Mouse (Mus musculus) heart, embryonic 14.5 days (tissue): Measurements from ENCODE around the gene Rsbn1. TPM values are rescaled to one million over a fixed set of nuclear protein-coding genes. Genes with fewer than 3 reads are reported as not detected.

ENCODE experiments used
- ATAC-seq: fragments of 200-750 bp; cut with Nextera tagmentation; 2 replicates; pipeline ENCODE4 v1.8.0; 2017; ENCODE audit warnings: low read depth, moderate TSS enrichment; ENCODE audit not compliant: insufficient number of reproducible peaks, insufficient read depth, low FRiP score
- H3K27ac ChIP-seq, 2 experiments: fragments of 200-500 bp in 1 of 2; fragments of 300-500 bp in 1 of 2; sonication (generic) in 1 of 2; replicated peaks in 1 of 2; 2 replicates each; pipeline ENCODE4 v1.5.1; 2012 to 2014; ENCODE audit warnings: low read depth in 2 of 2, low read length in 2 of 2, control low read depth in 1 of 2, mild to moderate bottlenecking in 1 of 2, mixed read lengths in 1 of 2; ENCODE audit not compliant: control insufficient read depth in 1 of 2, insufficient read depth in 1 of 2
- H3K27me3 ChIP-seq: fragments of 300-500 bp; sonication (generic); 2 replicates; pipeline ENCODE4 v1.6.1; 2014; ENCODE audit warnings: mild to moderate bottlenecking, low read length, control low read depth; ENCODE audit not compliant: control insufficient read depth, insufficient read depth
- H3K36me3 ChIP-seq: fragments of 300-500 bp; sonication (generic); 2 replicates; pipeline ENCODE4 v1.6.1; 2014; ENCODE audit warnings: mild to moderate bottlenecking, control low read depth, low read length, mixed read lengths; ENCODE audit not compliant: control insufficient read depth, insufficient read depth
- H3K4me1 ChIP-seq, 2 experiments: fragments of 200-500 bp in 1 of 2; fragments of 300-500 bp in 1 of 2; sonication (generic) in 1 of 2; 2 replicates each; pipeline ENCODE4 v1.6.1; 2012 to 2014; ENCODE audit warnings: low read length in 2 of 2, control low read depth in 1 of 2, mixed read lengths in 1 of 2; ENCODE audit not compliant: control insufficient read depth in 2 of 2, insufficient read depth in 2 of 2
- H3K4me2 ChIP-seq: fragments of 300-500 bp; sonication (generic); 2 replicates; pipeline ENCODE4 v1.6.1; 2014; ENCODE audit warnings: mild to moderate bottlenecking, low read length
- H3K4me3 ChIP-seq, 2 experiments: fragments of 200-500 bp in 1 of 2; fragments of 300-500 bp in 1 of 2; sonication (generic) in 1 of 2; 2 replicates each; pipeline ENCODE4 v1.5.1; 2012 to 2014; ENCODE audit warnings: low read length in 2 of 2, mild to moderate bottlenecking in 2 of 2, control low read depth in 1 of 2, low read depth in 1 of 2, moderate library complexity in 1 of 2; ENCODE audit not compliant: control insufficient read depth in 1 of 2, insufficient read depth in 1 of 2
- H3K9ac ChIP-seq: fragments of 300-500 bp; sonication (generic); 2 replicates; pipeline ENCODE4 v1.6.1; 2014; ENCODE audit warnings: mild to moderate bottlenecking, low read length
- H3K9me3 ChIP-seq: fragments of 300-500 bp; sonication (generic); 2 replicates; pipeline ENCODE4 v1.6.1; 2016; ENCODE audit warnings: low read length, control low read depth; ENCODE audit not compliant: control insufficient read depth
- WGBS: fragments of 180-500 bp; shearing (Covaris S2); extraction: QIAGEN DNeasy Blood & Tissue Kit; methylation state at CpG from one replicate; pipeline ENCODE4 v1.1.7; 2014; 5-methylcytosine and 5-hydroxymethylcytosine counted together
- polyA plus RNA-seq: library from polyadenylated mRNA; unstranded; fragments of >200 nt; fragmentation: Nextera tagmentation; extraction: Ambion mirVana; gene quantifications from 2 replicates; pipeline ENCODE4 v1.2.1, GENCODE M21; 2014

Rsbn1 gene
- polyA plus RNA-seq, 1 experiment from 2014 or later: 7.0 TPM

DNA sequence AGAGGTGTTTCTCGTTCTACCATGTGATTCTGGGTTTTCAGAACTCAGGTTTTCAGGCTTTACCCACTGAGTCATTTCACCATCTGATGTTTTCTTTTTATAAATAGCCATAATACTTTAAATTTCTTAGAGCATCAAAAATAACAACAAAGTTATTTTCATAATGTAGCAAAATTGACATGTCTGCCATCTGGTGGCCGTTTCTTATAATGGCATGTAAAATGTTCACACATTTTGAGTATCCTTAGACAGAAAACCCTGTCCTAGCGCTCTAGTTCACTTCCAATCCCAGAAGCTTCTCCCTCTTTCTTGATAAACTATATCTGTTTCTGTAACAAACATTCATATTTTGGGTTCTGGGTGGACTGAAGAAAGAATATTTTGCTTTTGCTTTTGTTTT, 26.3 kb upstream of the Rsbn1 start:
- no peak overlapping the region for H3K4me3 ChIP-seq
- no peak for ATAC-seq
- 25% methylated on average over 3 of the region's 3 CpGs for WGBS

DNA sequence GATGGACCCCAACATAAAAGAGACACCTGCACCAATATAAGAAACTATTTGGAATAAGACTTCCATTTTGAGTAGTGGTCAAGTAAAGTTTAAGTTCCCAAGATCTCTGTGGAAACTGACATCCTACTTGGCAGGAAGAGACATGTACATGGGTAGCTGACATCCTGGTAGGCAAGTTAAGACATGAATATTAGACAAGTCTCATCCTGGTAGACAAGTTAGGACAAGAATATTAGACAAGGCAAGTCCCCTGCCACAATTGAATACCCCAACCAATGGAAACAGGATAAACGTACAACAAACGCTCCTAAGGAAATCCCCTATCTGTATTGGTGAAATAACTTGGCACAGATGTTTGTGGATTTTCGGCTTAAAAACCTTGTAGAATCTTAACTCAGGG, 20.5 kb upstream of the Rsbn1 start:
- Histone ChIP-seq H3K36me3 (no peaks in the 10 kb centered on the region), H3K9ac (no peak overlapping the region), H3K4me2 (no peak overlapping the region), H3K9me3 (no peaks in the 10 kb centered on the region), H3K27me3 (no peaks in the 10 kb centered on the region), H3K4me3 (no peak overlapping the region), H3K4me1 (no peaks in the 10 kb centered on the region), H3K27ac (no peak overlapping the region)
- ATAC-seq: no peak
- 76% methylated on average over 3 of the region's 3 CpGs for WGBS

More for the DNA sequence above, 26.3 kb upstream of the Rsbn1 start:
- Histone ChIP-seq H3K36me3 (no peaks in the 10 kb centered on the region), H3K27ac (no peak overlapping the region), H3K4me1 (no peaks in the 10 kb centered on the region), H3K27me3 (no peaks in the 10 kb centered on the region), H3K9me3 (no peaks in the 10 kb centered on the region), H3K4me2 (no peak overlapping the region), H3K9ac (no peak overlapping the region)

DNA sequence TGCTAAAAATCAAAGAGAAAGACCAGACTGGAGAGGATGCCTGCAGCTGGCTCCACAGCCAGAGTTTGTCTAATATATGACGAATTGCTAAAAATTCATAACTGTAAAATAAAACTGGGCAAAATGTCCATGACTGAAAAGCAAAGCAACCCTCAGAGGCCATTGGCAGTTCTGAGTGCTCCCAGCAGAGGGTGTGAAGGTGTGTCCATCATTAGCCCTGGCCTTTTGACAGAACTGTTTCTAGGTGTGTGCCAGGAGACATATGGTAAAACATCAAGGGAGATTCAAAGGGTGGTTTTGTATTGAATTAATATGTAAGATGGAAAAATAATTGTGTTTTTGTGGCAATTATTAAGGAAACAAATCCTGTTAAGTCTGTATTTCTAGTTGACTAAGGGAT, 9.2 kb upstream of the Rsbn1 start:
- H3K9me3 ChIP-seq: no peaks in the 10 kb centered on the region
- no peaks in the 10 kb centered on the region for H3K4me1 ChIP-seq
- no peak overlapping the region for H3K4me2 ChIP-seq
- no peak overlapping the region for H3K4me3 ChIP-seq
- H3K9ac ChIP-seq: no peak overlapping the region
- no peaks in the 10 kb centered on the region for H3K27me3 ChIP-seq
- H3K27ac ChIP-seq: no peak overlapping the region
- 76% methylated on average over 1 of the region's 1 CpGs for WGBS
- H3K36me3 ChIP-seq: no peaks in the 10 kb centered on the region
- no peak for ATAC-seq

DNA sequence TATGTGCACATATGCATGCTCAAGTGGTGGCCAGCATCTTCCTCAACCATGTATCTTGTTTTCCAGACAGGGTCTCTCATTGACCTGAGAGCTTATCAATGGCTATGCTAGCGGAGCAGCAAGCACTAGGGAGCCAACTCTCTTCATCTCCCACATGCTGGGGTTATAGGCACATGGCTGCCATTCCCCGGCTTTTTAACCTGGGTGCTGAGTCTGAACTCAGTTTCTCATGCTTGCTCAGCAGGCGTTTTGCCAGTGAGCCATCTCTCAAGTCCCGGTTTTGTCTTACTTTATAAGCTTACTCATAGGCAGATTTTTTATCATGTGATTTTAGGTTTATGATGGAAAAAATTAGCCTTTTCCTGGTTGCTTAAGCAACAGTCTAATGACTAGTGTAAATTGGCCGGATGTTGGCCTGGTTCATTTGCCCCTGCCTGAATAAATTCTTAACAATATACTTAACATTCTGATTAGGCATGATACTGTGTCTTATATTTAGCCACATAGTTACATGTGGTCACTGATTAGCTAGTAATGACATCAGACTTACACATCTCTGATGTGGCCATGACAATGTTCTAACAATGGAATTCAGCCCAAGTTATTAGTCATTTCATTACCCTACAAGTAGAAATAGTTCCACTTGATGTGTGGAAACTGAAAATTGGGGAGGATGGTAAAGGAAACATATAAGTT, 6.4 kb upstream of the Rsbn1 start:
- WGBS: 70% methylated on average over 5 of the region's 5 CpGs
- no peaks in the 10 kb centered on the region for H3K36me3 ChIP-seq
- H3K9ac ChIP-seq: no peak overlapping the region
- no peak for ATAC-seq
- H3K4me1 ChIP-seq: no peaks in the 10 kb centered on the region
- no peak overlapping the region for H3K27ac ChIP-seq
- H3K4me2 ChIP-seq: no peak overlapping the region
- H3K9me3 ChIP-seq: no peaks in the 10 kb centered on the region
- no peaks in the 10 kb centered on the region for H3K27me3 ChIP-seq
- no peak overlapping the region for H3K4me3 ChIP-seq

DNA sequence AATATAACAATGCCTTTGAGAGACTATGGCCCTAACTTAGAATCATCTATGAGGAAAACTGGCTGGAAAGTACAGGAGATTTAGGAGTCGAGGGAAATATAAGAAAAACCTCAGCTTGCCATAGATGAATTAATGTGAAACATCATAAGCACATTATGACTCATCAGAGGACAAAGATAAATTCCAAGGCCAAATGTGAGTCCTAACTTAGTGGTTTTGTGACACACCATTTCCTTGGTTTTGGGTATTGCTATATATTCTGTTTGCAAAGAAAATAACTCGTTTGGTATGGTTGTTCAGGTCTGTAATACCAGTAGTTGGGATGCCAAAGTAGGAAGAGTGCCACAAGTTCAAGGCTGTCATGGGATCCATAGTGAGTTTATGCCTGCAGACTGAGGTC, 5.1 kb upstream of the Rsbn1 start:
- WGBS: 51% methylated on average over 2 of the region's 2 CpGs
- Histone ChIP-seq H3K27ac (no peak overlapping the region), H3K4me1 (no peaks in the 10 kb centered on the region), H3K4me3 (no peak overlapping the region), H3K4me2 (no peak overlapping the region), H3K9me3 (no peaks in the 10 kb centered on the region), H3K9ac (no peak overlapping the region), H3K36me3 (no peaks in the 10 kb centered on the region), H3K27me3 (no peaks in the 10 kb centered on the region)
- no peak for ATAC-seq

DNA sequence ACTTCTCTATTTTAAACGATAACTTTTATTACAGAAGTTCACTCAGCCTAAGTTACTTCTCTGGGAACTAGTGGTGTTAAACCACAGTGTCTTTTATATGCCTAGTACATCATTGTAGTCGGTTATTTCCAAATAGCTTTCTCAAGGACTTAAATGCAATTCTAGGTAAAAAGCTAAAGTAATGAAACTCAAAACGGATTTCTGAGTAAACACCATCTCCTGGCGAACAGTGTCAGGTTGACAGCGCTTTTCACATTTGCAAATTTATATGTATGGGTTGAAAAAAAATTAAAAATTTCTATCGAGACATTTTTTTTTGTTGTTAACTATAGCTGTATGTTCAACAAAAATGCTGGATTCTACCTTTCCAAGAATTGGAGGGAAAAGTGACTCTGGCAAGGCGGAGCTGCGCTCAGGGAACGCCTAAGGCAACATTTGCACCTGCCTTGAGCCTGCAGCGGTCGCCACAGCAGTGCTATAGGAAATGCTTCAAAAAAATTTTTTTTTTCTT, 414 bp upstream of the Rsbn1 start:
- Histone ChIP-seq H3K27ac (peak overlapping the region; percentile 94 to 99), H3K4me3 (peak overlapping the region; percentile 99), H3K9ac (peak overlapping the region; percentile 76), H3K9me3 (no peaks in the 10 kb centered on the region), H3K4me1 (peaks cover 0 to 11% of the 10 kb centered on the region in 2 experiments; a peak in 2 of 4 replicates), H3K4me2 (peak overlapping the region; percentile 71), H3K36me3 (no peaks in the 10 kb centered on the region), H3K27me3 (no peaks in the 10 kb centered on the region)
- WGBS: 6% methylated on average over 11 of the region's 11 CpGs
- no peak for ATAC-seq

DNA sequence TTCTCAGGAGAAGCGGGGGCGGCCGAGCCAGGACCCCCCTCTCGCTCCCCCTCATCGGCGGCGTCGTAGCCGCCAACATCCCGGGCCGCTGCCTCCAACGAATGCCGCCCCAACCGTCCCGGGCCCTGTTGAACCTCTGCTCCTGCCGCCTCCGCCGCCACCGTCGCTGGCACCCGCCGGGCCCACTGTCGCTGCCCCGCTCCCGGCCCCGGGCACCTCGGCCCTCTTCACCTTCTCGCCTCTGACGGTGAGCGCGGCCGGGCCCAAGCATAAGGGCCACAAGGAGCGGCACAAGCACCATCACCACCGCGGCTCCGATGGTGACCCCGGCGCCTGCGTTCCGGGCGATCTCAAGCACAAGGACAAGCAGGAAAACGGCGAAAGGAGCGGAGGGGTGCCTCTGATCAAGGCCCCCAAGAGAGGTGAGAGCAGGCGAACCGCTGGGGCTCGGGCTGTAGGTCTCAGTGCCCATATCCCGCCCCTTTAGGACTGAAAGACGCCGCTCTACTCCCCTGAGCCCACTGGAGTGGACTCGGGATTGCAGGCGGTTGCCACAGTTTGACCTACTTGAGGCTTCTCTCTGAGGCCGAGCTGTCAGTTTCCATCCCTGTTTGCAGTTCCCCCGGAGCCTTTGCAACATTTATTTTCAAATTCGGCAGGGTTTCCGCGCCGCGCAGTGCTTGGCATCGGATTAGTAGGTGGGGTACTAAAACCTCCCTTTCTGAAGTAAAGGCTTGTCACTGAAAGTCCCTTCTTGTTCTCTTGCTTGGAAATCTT, 1.0 kb downstream of the Rsbn1 start:
- Histone ChIP-seq H3K4me3 (peak overlapping the region; percentile 99), H3K4me1 (peaks cover 0 to 11% of the 10 kb centered on the region in 2 experiments; a peak in 2 of 4 replicates), H3K9ac (peak overlapping the region; percentile 97), H3K36me3 (no peaks in the 10 kb centered on the region; the same call in 1 of the 2 replicates), H3K4me2 (peak overlapping the region; percentile 71), H3K27me3 (no peaks in the 10 kb centered on the region), H3K27ac (peak overlapping the region; percentile 83 to 94), H3K9me3 (no peaks in the 10 kb centered on the region)
- WGBS: under 1% methylated on average over 60 of the region's 60 CpGs
- ATAC-seq: peak; percentile 44
